Mouse (Mus musculus) kidney, postnatal 0 days (tissue): Measurements from ENCODE around the gene Zfp385b. TPM values are rescaled to one million over a fixed set of nuclear protein-coding genes. Genes with fewer than 3 reads are reported as not detected.
"Not testable (repeated sequence)": the region's sequence is repeated elsewhere in the genome, so short reads cannot be mapped to it uniquely, and the experiment has no call there.

Source experiments
- ATAC-seq: fragments of 200-750 bp; cut with Nextera tagmentation; replicated peaks from 2 replicates; pipeline ENCODE4 v1.8.0; 2017; ENCODE audit warnings: low read depth, moderate number of reproducible peaks, moderate TSS enrichment, moderate library complexity; ENCODE audit not compliant: low FRiP score
- DNase-seq: peaks from one replicate; pipeline ENCODE4 v3.0.0-alpha.2; 2016; ENCODE audit warnings: low spot score
- H3K27ac ChIP-seq: fragments of 300-500 bp; sonication (generic); 2 replicates; pipeline ENCODE4 v1.5.1; 2014; ENCODE audit warnings: mild to moderate bottlenecking
- H3K27me3 ChIP-seq: fragments of 300-500 bp; sonication (generic); 2 replicates; pipeline ENCODE4 v1.6.1; 2014; ENCODE audit warnings: low read length, mixed read lengths; ENCODE audit not compliant: insufficient read depth
- H3K36me3 ChIP-seq: fragments of 300-500 bp; sonication (generic); 2 replicates; pipeline ENCODE4 v1.6.1; 2014; ENCODE audit warnings: low read length, mixed read lengths; ENCODE audit not compliant: insufficient read depth
- H3K4me1 ChIP-seq: fragments of 300-500 bp; sonication (generic); replicated peaks from 2 replicates; pipeline ENCODE4 v1.6.1; 2014; ENCODE audit warnings: antibody characterized with exemption, low read length, mixed read lengths; ENCODE audit not compliant: insufficient read depth
- H3K4me2 ChIP-seq: fragments of 300-500 bp; sonication (generic); 2 replicates; pipeline ENCODE4 v1.6.1; 2014; ENCODE audit warnings: mild to moderate bottlenecking, low read length, moderate library complexity, mixed read lengths
- H3K4me3 ChIP-seq: fragments of 300-500 bp; sonication (generic); replicated peaks from 2 replicates; pipeline ENCODE4 v1.5.1; 2014; ENCODE audit warnings: low read depth, low read length
- H3K9ac ChIP-seq: fragments of 300-500 bp; sonication (generic); 2 replicates; pipeline ENCODE4 v1.6.1; 2014; ENCODE audit warnings: low read depth, low read length
- H3K9me3 ChIP-seq: fragments of 300-500 bp; sonication (generic); replicated peaks from 2 replicates; pipeline ENCODE4 v1.6.1; 2016; ENCODE audit warnings: low read length, inconsistent platforms, mixed read lengths
- CTCF ChIP-seq: IDR thresholded peaks from 2 replicates; pipeline ENCODE4 v1.5.1; 2016; ENCODE audit warnings: antibody characterized with exemption, low read depth, mild to moderate bottlenecking, moderate library complexity
- WGBS: fragments of 180-500 bp; shearing (Covaris S2); extraction: QIAGEN DNeasy Blood & Tissue Kit; methylation state at CpG from one replicate; pipeline ENCODE4 v1.1.7; 2014; 5-methylcytosine and 5-hydroxymethylcytosine counted together
- polyA plus RNA-seq: library from polyadenylated mRNA; unstranded; fragments of >200 nt; fragmentation: Nextera tagmentation; extraction: Ambion mirVana; gene quantifications from 2 replicates; pipeline ENCODE4 v1.2.1, GENCODE M21; 2015

Zfp385b gene
- polyA plus RNA-seq, 1 experiment from 2014 or later, result 9.9 TPM

DNA sequence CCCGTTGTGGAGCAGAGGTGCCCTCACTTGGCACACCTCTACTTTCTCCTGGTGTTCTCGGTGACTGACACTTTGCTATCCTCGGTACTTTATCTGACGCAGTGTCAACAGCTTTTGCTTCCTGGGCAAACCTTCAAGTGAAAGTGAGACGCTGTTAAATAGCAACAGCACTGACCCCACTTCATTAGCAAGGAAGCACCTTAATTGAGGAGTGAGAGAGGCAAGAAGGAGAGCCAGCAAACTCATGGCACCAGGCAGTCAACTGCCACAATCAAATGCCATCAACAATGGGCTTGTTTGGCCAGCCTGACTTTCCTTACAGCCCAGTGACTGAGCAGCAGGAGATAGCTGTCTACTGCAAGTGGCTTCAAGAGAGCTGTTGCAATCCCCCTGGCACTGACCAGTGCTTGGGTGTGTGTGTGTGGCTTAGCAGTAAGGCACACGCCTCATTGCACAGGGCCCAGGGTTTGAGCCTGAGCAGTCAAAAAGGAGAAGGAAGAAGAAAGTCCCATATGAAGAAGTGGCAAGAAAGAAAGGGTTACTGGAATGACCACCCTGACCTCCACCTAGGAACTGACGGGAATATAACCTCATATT, 365.0 kb downstream of the Zfp385b start:
- Histone ChIP-seq H3K4me3 (no peak overlapping the region), H3K9me3 (no peaks in the 10 kb centered on the region), H3K27ac (no peak overlapping the region), H3K36me3 (no peaks in the 10 kb centered on the region), H3K9ac (no peak overlapping the region), H3K27me3 (no peaks in the 10 kb centered on the region), H3K4me1 (0 out of 2 replicates have a peak, but pooled peaks cover 2% of the 10 kb centered on the region), H3K4me2 (no peak overlapping the region)
- 54% methylated on average over 7 of the region's 7 CpGs for WGBS
- no peak for TF ChIP-seq CTCF
- ATAC-seq (no peak), DNase-seq (no peak)

DNA sequence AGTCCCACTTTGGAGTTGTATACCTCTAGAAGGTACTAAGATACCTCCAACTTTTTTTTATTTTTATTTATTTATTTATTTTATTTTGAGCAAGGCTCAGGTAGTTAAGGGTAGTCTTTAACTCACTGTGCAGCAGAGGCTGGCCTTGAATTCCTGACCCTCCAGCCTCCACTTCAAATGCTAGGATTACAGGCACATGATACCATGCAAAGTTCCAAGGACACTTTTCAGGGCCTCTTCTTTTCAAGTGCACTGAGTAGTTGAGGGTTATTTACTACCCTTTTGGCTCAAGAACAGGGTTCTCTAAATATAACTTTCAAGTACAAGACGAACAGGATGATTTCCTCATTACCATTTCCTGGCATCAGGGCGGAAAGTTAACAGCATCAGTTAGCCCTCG, 365.7 kb downstream of the Zfp385b start:
- Histone ChIP-seq H3K4me1 (0 out of 2 replicates have a peak, but pooled peaks cover 2% of the 10 kb centered on the region), H3K36me3 (no peaks in the 10 kb centered on the region), H3K27me3 (no peaks in the 10 kb centered on the region), H3K27ac (no peak overlapping the region), H3K4me2 (no peak overlapping the region), H3K4me3 (no peak overlapping the region), H3K9me3 (no peaks in the 10 kb centered on the region), H3K9ac (no peak overlapping the region)
- ATAC-seq, result no peak
- TF ChIP-seq CTCF, result no peak
- DNase-seq, result no peak
- WGBS, result 27% methylated on average over 3 of the region's 3 CpGs

DNA sequence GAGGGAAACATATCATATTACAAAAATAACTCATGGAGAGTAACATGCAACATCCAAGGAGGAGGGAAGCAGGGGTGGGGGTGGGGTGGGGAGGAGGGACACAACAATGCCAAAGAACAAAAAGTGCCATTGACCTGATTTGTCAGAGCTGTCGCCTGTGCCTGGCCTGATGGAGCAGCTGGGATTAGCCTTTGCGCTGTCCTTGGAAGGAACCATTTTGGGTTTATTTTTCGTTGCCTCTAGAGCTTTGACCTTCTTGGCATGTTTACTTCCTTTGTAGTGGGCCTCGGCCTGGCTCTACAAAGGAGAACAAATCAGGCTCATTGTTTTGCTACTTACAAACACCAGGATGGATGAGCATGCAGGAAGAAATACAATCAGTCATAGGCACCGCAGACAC, 369.4 kb downstream of the Zfp385b start:
- not testable (repeated sequence) for H3K4me1 ChIP-seq, H3K4me3 ChIP-seq, ATAC-seq, H3K27me3 ChIP-seq, H3K27ac ChIP-seq, H3K36me3 ChIP-seq, H3K9me3 ChIP-seq, H3K9ac ChIP-seq, DNase-seq, H3K4me2 ChIP-seq
- WGBS, result 66% methylated on average over 5 of the region's 5 CpGs

DNA sequence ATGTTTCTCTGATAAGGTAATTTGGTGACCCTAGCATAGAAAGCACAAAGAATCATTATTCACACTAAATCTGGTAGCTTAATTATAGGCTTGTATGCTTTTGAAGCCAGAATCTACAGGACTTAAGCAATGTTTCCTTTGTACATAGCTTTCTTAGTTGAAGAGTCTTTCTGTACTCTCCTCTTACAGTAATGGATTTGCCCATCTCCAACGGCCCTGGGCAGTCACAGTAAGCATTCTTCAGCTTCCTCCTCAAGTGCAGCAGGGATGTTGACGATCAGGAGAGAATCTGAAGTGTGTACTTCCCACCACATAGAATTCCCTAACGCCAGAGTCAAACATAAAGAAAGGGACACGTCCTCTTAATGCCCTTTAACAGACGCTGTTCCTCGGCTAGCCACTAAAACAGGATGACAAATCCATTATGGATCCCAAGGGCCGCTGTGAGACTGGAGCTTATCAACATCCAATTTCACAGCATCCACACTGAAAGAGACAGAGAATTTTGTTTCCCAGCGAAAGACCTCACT, 370.4 kb downstream of the Zfp385b start:
- DNase-seq (no peak), ATAC-seq (no peak)
- Histone ChIP-seq H3K9ac (no peak overlapping the region), H3K27ac (no peak overlapping the region), H3K4me3 (no peak overlapping the region), H3K27me3 (no peaks in the 10 kb centered on the region), H3K9me3 (no peaks in the 10 kb centered on the region), H3K36me3 (no peaks in the 10 kb centered on the region), H3K4me2 (no peak overlapping the region), H3K4me1 (no peaks in the 10 kb centered on the region)
- no peak for TF ChIP-seq CTCF
- WGBS, result 38% methylated on average over 8 of the region's 8 CpGs

GRCm38 (mm10) chr2:77444282-77444681, 375.2 kb downstream of the Zfp385b start:
- Histone ChIP-seq H3K36me3 (no peaks in the 10 kb centered on the region), H3K27me3 (no peaks in the 10 kb centered on the region), H3K9me3 (no peaks in the 10 kb centered on the region), H3K4me3 (no peak overlapping the region), H3K27ac (no peak overlapping the region), H3K9ac (no peak overlapping the region), H3K4me2 (no peak overlapping the region), H3K4me1 (no peaks in the 10 kb centered on the region)
- ATAC-seq, result no peak
- DNase-seq, result no peak
- TF ChIP-seq CTCF, result no peak
- WGBS, result 82% methylated on average over 8 of the region's 8 CpGs

- H3K4me1 ChIP-seq, result no peaks in the 10 kb centered on the region
- H3K36me3 ChIP-seq, result no peaks in the 10 kb centered on the region
- 84% methylated on average over 2 of the region's 2 CpGs for WGBS
- H3K27me3 ChIP-seq, result no peaks in the 10 kb centered on the region
- ATAC-seq (no peak), DNase-seq (no peak)
- no peak overlapping the region for H3K4me3 ChIP-seq
- no peak overlapping the region for H3K9ac ChIP-seq
- H3K27ac ChIP-seq, result no peak overlapping the region
- H3K9me3 ChIP-seq, result no peaks in the 10 kb centered on the region
- H3K4me2 ChIP-seq, result no peak overlapping the region
- no peak for TF ChIP-seq CTCF
Measured at GRCm38 (mm10) chr2:77440591-77440990, 378.8 kb downstream of the Zfp385b start.
